Mouse (Mus musculus): ENCODE measurements around the gene Lrrc8e.

Lrrc8e gene

DNA sequence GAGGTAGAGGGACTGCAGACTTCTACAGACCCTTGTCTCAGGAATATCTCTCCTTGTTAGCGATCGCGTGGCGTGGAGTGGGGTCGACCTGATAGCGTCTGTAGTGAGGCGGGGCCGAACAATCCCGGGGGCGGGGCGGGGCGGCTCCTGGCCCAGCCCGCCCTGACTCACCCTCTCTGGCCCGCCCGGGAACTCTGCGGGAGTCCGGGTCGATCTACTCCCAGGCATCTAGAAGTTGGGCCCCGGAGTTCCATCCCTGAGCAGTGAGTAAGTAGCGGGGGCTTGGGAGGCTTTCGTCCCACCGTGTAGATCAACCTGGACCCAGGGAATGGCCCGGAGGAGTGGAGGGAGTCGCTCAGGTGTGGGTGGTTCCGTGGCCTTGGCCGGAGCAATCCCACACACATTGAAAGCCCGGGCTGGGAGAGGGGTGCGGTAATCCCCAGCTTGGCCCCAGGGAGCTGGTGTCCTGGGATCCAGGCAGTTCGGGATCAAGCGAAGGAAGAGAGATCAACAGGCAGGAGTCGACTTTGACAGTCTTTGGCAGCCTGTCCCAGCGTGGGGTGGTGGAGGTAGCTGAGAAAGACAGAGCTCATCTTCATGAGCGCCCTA, at the start of gene Lrrc8e:
Lrrc8e (plus strand) TSS at position 89 of the 609 bp plus-strand sequence.
- in situ Hi-C loops (cut with MseI, MboI), result no loop called here

DNA sequence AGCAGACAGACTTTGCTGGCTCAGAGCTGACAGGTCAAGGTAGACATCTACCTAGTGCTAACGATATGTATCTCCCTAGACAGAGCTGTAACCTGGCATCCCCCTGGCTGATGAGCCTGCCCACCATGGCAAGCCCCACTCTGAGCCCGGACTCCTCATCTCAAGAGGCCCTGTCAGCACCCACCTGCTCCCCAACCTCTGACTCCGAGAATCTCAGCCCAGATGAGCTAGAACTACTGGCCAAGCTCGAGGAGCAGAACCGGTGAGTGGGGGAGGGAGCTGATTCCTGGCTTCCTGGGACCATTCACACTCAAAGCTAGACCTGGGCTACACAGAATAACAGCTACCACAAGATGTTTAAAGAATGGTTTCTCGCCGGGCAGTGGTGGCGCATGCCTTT, 43.2 kb upstream of the Lrrc8e start:
- in situ Hi-C loops (cut with MseI, MboI), result no loop called here

DNA sequence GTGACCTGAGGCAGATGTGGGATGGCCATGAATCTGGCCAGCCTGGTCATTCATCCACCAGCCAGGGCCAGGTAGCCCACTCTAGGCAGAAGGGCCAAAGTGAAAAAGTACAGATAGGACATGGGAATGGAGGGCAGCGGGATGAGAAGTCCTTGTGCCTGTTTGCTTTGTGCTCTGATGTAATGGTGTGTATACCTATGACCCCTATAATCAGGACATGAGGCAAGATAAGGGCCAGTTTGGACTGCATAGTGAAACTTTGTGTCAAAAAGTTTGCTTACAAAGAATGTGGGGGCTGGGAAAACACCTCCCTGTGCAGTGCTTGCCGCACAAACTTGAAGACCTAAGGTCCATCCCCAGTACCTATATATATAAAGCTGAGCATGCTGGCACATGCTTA, 40.5 kb upstream of the Lrrc8e start:
- in situ Hi-C loops (cut with MseI, MboI), result no loop called here

DNA sequence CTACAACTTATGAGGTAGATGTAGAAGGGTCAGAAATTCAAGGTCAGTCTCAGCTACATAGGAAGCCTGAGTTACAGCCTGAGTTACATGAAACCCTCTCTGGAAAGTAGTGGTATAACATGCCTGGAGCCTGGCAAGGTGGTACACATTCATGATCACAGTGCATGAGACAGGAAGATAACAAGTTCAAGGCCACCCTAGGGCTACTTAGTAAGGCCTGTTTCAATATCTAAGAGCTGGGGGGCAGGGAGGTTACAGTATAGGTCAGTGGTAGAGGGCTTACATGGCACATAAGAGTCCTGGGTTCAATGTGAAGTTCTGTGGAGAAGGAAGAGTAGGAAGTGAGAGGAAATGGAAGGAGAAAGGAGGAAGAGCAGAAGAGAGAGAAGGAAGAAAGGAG, 38.0 kb upstream of the Lrrc8e start:
- in situ Hi-C loops (cut with MseI, MboI), result no loop called here

DNA sequence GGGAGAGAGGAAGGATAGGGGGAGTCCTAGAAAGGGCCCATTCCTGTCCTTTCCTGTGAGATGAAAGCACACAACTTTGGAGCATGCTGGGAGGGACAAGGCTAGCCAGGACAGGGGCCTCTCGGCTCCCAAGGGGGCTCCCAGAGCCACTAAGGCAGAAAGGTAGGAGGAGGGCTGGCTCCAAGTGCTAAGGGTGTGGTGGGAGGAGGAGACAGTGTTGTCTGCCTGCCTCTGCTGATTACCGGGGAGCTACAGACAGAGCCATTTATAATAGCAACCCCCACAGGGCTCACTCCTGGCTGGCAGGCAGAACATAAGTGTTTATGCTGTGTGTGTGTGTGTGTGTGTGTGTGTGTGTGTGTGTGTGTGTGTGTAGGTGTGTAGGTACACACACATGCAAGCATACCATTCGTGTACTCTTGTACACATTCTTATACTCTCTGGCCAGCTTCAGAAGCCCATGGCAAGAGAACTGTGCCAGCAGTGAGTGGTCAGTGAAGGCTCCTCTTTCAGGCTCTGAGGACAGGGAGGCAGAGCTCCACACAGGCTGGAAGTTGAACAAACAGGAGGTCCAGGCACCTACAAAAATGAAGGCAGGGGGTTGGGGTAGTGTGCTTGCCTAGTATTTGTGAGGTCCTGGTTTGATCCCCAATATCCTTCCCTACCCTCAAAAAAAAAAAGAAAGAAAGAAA, 37.5 kb upstream of the Lrrc8e start:
- in situ Hi-C loops (cut with MseI, MboI), result no loop called here

DNA sequence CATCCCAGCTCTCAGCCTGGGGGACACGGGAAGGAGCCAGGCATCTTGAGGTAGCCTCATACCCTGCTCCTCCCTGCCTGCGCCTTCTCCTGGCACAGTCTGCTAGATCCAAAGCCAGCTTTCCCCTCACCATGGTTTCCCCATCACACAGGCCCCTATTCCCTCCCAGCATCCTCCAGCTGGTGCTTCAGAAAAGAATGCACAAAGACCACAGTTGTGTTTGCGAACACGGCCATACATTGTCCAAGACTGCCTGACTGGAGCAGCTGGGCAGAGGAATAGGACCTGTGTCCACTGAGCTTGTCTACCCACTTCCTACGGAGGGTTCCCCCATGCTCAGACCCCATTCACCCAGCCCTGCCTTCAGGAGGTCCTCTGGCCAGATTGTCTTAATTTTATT, 34.3 kb upstream of the Lrrc8e start:
- in situ Hi-C loops (cut with MseI, MboI), result no loop called here

DNA sequence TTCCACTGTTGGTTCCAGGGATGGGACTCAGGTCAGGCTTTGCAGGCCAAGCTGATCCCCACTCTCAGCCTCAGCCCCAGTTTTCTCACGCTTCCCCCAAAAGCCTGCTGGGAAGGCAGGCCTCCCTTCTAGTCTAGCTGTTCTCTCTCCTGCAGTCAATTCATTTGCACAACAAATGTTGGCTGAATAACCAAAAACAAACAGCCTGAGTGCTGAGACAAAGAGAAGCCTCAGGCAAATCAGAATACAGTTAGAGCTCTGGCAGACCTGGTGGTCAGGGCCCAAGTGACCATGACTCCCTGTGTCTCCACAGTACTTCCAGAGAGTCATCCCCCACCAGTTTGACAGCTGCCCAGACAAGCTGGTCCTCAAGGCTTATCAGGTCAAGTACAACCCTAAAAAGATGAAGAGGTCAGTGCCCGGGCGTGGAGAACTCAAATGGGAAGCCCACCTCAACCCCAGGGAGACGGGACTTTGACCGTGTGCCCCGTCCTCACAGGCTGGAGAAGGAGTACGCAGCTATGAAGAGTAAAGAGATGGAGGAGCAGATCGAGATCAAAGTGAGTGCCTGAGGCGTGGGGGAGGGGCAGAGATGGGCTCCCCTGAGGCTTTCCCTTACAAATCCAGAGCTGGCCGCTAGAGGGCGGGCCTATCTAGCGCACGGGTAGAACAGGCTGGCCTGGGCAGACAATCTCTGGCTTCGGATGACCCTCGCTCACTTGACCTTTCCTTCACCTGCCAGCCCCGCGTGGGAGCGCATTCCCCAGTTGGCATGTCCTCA, 33.6 kb upstream of the Lrrc8e start:
- in situ Hi-C loops (cut with MseI, MboI), result no loop called here

DNA sequence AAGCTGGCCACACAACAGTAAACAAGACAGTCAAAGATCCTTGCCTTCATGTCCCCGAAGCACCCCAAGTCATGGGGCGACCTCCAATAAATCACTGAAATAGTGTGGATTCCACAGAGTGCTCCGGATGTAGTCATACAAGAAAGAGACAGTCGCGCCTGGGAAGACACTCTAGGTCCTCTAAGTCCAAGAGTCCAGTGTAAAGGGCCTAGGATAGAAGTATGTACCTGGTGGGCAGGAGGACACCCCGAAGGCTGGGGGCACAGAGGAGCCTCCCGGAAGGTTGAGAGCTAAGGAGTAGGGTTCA, 33.1 kb upstream of the Lrrc8e start:
- in situ Hi-C loops (cut with MseI, MboI), result no loop called here

DNA sequence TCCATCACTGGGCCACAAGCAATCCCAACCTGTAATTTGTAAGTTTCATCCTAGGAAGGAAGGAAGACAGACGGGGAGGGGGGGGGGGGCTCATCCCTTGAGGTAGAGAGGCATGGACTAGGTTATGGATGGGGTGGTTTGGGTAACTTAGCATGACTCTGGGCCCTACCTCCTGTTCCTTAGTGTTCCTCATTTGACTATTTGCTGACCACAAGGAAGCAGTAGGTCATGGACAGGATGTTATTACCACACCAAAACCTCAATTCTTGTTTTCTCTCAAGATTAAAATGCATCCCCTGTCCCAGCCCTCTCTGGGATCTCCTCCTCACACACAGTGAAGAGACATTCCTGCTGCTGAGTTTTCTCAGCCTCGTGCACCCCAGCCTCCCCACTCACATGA, 25.3 kb upstream of the Lrrc8e start:
- in situ Hi-C loops (cut with MseI, MboI), result no loop called here

DNA sequence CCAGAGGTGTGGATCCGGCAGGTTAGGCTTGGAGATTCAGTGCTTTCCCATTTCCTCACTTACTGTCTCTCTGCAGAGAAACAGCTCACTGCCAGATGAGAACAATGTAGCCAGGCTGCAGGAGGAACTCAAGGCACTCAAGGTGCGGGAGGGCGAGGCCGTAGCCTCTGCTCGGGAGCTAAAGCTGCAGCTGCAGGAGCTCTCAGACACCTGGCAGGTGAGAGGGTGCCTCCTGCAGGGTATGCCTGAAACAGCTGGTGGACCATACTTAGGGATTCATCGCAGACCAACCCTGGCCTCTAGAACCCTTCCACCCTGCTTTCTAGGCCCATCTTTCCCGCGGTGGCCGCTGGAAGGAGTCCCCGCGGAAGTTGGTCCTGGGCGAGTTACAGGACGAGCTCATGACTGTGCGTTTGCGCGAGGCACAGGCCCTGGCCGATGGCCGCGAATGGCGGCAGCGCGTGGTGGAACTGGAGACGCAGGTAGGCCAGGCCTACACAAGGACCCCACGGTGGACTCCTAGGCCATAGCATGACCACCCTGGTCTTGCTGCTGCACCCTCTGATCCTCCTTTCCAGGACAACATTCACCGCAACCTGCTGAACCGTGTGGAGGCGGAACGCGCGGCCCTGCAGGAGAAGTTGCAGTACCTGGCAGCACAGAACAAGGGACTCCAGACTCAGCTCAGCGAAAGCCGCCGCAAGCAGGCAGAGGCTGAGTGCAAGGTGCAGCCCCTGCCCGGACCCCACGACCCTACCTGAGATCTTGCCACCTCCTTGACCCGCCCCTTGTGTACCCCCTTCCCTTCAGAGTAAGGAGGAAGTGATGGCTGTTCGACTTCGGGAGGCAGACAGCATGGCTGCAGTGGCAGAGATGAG, 21.1 kb upstream of the Lrrc8e start:
- in situ Hi-C loops (cut with MseI, MboI), result no loop called here

DNA sequence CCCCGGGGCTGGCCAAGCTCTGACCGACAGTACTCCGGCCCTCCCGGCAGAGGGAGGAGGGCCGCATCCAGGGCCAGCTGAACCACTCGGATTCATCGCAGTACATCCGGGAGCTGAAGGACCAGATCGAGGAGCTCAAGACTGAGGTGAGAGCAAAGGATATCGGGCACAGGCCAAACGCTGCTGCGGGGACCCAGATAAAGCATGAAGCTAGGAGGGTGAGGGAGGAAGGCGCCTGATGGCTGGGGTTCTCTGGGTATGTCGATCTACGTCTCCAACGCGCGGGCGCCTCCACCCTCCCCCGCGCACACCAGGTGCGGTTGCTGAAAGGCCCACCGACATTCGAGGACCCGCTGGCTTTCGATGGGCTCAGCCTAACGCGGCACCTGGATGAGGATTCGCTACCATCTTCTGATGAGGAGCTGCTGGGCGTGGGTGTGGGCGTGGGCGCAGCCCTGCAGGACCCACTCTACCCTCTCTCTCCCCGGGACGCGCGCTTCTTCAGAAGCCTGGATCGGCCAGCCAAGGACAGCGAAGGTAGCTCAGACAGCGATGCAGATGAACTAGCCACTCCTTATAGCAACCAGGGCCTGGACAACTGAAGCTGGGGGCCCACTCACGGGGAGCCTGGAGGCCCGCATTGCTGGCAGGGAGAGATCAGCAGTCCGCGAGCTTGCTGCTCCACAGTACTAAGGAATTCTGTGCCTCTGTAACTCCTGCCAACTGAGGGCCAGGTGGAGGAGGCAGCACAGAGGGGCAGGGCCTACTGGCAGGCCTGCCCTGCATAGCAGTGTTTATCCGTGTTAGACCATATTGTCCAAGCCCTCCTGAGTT, 20.2 kb upstream of the Lrrc8e start:
- in situ Hi-C loops (cut with MseI, MboI), result no loop called here

DNA sequence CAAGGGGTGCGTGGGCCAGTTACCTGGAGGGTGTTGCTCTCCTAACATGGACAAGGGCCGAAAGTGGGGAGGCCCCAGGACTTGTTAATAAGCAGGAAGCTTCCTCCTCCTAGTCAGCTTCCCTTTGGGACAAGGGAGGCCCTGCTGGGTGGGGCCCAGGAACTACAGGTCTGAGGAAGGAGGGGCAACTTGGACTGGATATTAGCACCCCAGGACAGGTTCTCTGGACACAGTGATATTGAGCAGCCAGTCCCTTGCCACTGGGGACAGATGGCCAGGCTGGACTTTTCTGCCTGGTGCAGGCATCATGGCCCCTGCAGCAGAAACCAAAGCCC, 19.6 kb upstream of the Lrrc8e start:
- in situ Hi-C loops (cut with MseI, MboI), result no loop called here

DNA sequence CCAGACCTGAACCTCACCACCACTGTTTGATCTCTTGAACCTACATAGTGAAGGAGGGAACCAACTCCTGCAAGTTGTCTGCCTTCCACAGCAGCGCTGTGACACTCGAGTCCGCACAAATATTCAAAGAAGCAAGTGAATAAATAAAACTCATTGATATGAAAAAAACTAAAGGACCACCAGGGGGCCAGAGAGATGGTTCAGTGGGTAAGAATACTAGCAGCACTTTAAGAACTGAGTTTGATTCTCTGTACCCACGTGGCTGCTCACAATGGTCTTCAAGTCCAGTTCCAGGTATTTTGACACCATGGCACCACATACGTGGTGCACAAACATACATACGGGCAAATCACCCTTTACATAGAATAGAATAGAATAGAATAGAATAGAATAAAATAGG, 15.5 kb upstream of the Lrrc8e start:
- in situ Hi-C loops (cut with MseI, MboI), result no loop called here

DNA sequence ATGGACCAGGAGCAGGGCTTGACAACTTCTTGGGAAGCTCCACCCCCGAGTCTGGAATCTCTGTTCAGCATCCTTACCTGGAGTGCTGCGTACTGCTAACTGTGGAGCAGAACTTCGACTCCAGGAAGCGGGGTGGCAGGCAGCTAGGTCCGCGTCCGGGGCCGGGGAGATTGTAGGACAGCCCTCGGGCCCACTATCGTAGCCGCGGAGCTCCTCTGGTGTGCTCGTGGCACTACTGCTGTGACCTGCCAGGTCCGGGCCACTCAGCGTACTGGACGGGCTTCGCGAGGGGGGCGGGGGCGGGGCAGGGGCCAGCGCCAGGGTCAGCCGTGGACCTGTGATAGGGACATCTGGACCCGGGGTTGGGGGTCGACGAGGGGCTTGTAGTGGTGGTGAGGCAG, 13.8 kb upstream of the Lrrc8e start:
- in situ Hi-C loops (cut with MseI, MboI), result no loop called here

DNA sequence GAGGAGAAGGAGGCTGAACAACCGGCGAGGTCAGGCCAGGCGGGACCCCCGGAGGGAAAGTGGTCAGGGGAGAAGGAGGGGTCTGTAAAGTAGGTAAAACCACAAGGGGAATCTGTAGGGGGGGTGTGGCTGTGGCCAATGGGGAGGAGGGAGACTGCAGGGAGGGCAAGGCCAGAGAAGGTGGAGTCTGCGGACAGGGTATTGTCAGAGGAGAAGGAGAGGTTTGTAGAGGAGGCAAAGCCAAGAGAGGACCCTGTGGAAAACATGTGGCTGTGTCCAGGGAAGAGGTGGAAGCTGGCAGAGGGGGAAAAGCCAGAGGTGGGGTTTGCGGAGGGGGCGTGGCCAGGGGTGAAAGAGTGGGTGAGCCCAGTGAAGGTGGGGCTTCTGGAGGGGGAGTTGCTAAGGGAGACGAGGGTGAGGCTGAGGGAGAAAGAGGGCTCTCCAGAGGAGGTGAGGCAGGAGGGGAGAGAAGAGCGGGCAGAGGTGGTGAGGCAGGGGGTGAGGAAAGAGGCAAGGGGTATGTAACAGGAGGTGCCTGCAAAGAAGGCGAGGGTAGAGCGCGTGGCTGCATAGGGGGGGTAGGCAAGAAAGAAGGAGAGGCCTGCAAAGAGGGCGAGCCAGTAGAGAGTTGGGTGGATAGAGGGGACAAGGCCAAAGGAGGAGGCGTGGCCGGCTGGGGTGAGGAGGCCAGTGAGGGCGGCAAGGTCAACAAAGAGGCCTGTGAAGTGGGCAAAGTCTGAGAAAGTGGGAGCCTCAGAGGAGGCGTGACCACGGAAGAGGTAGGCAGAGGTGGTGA, 13.2 kb upstream of the Lrrc8e start:
- in situ Hi-C loops (cut with MseI, MboI), result no loop called here

DNA sequence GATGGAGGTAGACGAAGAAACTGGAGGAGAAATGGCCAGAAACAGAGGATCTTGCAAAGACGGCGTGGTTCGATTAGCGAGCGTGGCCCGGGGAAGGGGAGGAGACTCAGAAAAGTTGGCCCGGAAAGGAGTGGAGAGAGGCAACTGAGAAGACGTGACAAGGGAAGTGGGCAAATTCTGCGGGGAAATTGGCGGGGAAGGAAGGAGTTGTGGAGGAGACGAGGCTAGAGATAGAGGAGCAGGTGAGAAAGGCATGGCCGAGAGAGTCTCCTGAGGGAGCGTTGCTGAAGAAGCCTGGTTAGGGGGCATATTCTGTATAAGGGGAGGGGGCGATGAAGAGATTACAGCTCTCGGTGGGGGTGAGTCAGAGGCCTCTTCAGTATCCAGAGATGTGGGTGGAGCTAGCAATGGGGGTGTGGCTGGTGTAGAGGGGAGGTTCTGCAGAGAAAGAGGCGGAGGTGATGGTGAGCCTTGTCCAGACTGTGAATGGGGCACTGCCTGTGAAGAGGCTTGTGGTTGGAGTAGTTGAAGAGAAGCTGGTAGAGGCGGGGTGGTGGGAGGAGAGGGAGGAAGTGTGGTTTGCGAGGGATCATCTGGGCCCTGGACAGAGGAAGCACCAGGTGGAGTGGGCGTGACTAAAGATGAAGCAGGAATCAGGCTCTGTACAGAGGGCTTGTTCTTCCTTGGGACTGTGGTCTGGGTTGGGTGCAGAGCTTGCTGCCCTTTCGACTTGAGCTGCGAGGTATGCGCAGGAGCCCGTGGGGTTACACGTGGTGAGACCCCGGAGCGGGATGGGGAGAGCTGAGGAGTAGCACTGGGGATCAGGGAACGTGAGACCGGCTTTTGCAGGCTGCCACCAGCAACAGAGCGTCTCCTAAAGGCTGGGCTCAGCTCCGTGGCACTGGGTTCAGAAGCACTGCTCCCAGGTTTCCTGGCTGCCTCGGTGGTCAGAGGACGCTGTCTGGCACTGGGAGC, 12.3 kb upstream of the Lrrc8e start:
- in situ Hi-C loops (cut with MseI, MboI), result no loop called here

DNA sequence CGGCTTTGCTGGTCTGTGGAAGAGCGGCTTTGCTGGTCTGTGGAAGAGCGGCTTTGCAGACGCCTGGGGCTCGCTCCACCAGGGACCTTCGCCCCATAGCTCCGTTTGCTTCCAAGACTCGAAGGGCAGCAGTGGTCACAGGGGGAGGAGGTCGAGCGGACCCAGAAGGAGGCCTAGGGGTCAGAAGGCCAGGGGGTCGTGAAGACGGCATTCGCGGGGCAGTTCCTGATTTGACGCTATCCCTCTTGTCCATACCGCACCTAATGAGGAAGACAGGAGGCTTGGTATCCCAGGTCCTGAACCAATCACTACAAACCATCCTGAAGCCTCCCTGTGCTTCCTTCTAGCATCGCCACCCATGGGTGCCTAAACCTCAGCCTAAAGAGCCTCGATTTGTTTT, 10.3 kb upstream of the Lrrc8e start:
- in situ Hi-C loops (cut with MseI, MboI), result no loop called here

DNA sequence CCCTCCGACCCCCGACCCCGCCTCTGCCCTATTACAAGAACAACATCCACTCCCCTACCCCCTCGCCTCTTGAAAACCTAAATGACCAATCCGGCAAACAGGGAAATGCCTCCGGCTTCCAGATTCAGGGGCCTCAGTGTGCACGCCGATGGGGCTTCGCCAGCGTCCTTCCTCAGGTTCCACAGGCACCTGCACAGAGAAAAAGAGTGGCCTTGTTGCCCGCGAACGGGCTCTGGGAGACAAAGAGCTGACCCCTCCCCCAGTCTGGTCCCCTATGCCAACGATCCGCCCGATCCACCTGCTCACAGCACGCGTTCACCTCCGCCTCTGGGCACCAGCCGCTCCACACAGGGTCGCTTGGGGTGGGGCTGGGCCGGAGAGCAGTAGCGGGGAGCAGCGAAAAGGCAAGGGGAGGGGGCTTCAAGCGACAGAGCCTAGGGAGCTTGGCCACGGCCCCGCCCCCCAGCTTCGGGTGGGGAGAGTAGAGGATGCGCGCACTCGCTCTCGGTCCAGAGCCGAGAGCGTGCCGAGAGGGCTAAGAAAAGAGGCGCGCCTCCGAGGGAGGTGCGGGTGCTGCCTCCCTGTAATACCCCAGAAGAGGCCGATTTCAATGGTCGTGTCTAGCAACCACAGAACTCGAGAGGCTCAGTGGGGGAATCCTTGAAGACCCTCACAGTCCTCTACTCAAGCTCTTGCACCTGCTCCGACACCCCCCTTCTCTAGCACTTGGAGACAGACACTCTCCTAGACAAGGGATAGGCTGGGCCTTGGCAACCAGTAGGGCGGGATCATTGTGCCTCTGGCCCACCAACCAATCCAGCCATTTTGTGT, 9.6 kb upstream of the Lrrc8e start, which contains the start of gene Prr36:
Prr36 (minus strand) TSS at position 669 of the 831 bp plus-strand sequence.
- in situ Hi-C loops (cut with MseI, MboI), result no loop called here
